Mouse (Mus musculus): ENCODE measurements around the gene Fezf2. TPM values are rescaled to one million over a fixed set of nuclear protein-coding genes. Genes with fewer than 3 reads are reported as not detected.

Gene Fezf2
- polyA plus RNA-seq, 1 experiment from 2014 or later, result not detected

DNA sequence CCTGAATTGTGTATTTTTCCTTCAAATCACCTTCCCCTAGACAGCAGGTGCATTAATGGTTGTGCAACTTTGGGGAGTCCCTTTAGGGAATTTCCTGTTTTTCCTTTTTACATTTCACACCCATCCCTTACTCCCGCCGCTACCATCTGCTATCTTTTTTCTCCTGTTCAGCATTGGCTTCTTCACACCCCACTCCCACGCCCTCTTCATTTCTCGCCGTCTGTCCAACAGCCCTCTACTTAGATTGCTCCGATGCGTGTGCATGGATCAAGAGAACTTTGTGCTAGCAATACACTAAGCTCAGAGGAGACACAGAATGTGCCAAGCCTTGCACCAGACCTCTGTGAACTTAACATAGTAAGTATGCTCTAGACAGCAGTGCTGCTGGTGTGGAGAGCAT is 51.6 kb downstream of the Fezf2 start:
- Histone ChIP-seq H3K9ac (no peak overlapping the region), H3K4me3 (replicated peaks; ENCODE audit: low read length) (no peak overlapping the region), H3K4me2 (replicated peaks) (no peak overlapping the region), H3K27me3 (ENCODE audit: control insufficient read depth, insufficient read depth, low read length) (no peaks in the 10 kb centered on the region), H3K4me1 (replicated peaks; ENCODE audit: control insufficient read depth, insufficient read depth, low read length) (no peaks in the 10 kb centered on the region), H3K9me3 (ENCODE audit: control insufficient read depth, low read length) (no peaks in the 10 kb centered on the region), H3K27ac (no peak overlapping the region), H3K36me3 (replicated peaks; ENCODE audit: control insufficient read depth, insufficient read depth) (peaks cover 4% of the 10 kb centered on the region; the same call in 1 of the 2 replicates)
- ATAC-seq (ENCODE audit: low FRiP score), result no peak
- 85% methylated on average over 7 of the region's 7 CpGs for WGBS
- no peak for DNase-seq (ENCODE audit: low spot score)

Other genes with a start within 250 kb of the Fezf2 start
- 0.10 and 0.12 TPM in 2 replicates for gene Gm49355, start 64.2 kb downstream of the Fezf2 start, polyA plus RNA-seq (2014; fragmentation: Nextera tagmentation; extraction: Ambion mirVana)
- 36.5 and 38.5 TPM in 2 replicates for gene 3830406C13Rik, start 64.0 kb downstream of the Fezf2 start, polyA plus RNA-seq (2014; fragmentation: Nextera tagmentation; extraction: Ambion mirVana)

Measured in hindbrain, embryonic 14.5 days (tissue).